Mouse (Mus musculus) midbrain, postnatal 0 days (tissue): ENCODE data around the gene Txndc2. TPM values are rescaled to one million over a fixed set of nuclear protein-coding genes. Genes with fewer than 3 reads are reported as not detected.
"Not testable (repeated sequence)": the region's sequence is repeated elsewhere in the genome, so short reads cannot be mapped to it uniquely, and the experiment has no call there.

Experiments
- ATAC-seq: fragments of 200-750 bp; cut with Nextera tagmentation; 2 replicates; pipeline ENCODE4 v1.8.0; 2017; ENCODE audit warnings: moderate number of reproducible peaks, mild to moderate bottlenecking, moderate TSS enrichment, moderate library complexity; ENCODE audit not compliant: low FRiP score
- DNase-seq: peaks from one replicate; pipeline ENCODE4 v3.0.0-alpha.2; 2015; ENCODE audit warnings: low spot score
- H3K27ac ChIP-seq: fragments of 300-500 bp; sonication (generic); 2 replicates; pipeline ENCODE4 v1.5.1; 2014; ENCODE audit warnings: low read depth, mild to moderate bottlenecking, low read length, mixed read lengths
- H3K27me3 ChIP-seq: fragments of 300-500 bp; sonication (generic); 2 replicates; pipeline ENCODE4 v1.6.1; 2014; ENCODE audit warnings: low read length, control low read depth, mixed read lengths; ENCODE audit not compliant: insufficient read depth
- H3K36me3 ChIP-seq: fragments of 300-500 bp; sonication (generic); 2 replicates; pipeline ENCODE4 v1.6.1; 2014; ENCODE audit warnings: low read length, control low read depth, mixed read lengths; ENCODE audit not compliant: insufficient read depth
- H3K4me1 ChIP-seq: fragments of 300-500 bp; sonication (generic); 2 replicates; pipeline ENCODE4 v1.6.1; 2014; ENCODE audit warnings: mild to moderate bottlenecking, control low read depth, antibody characterized with exemption, low read length, mixed read lengths; ENCODE audit not compliant: insufficient read depth
- H3K4me2 ChIP-seq: fragments of 300-500 bp; sonication (generic); 2 replicates; pipeline ENCODE4 v1.6.1; 2014; ENCODE audit warnings: low read depth, mild to moderate bottlenecking, low read length, mixed read lengths; ENCODE audit not compliant: poor library complexity, severe bottlenecking
- H3K4me3 ChIP-seq: fragments of 300-500 bp; sonication (generic); 2 replicates; pipeline ENCODE4 v1.5.1; 2014; ENCODE audit warnings: low read depth, mild to moderate bottlenecking, low read length, moderate library complexity
- H3K9ac ChIP-seq: fragments of 300-500 bp; sonication (generic); replicated peaks from 2 replicates; pipeline ENCODE4 v1.6.1; 2014; ENCODE audit warnings: mild to moderate bottlenecking, low read length, moderate library complexity, mixed read lengths; ENCODE audit not compliant: poor library complexity, severe bottlenecking
- H3K9me3 ChIP-seq: fragments of 300-500 bp; sonication (generic); 2 replicates; pipeline ENCODE4 v1.6.1; 2016; ENCODE audit warnings: low read length, control low read depth
- CTCF ChIP-seq: IDR thresholded peaks from 2 replicates; pipeline ENCODE4 v1.5.1; 2016; ENCODE audit warnings: antibody characterized with exemption, mild to moderate bottlenecking
- WGBS: fragments of 180-500 bp; shearing (Covaris S2); extraction: QIAGEN DNeasy Blood & Tissue Kit; methylation state at CpG from one replicate; pipeline ENCODE4 v1.1.7; 2014; 5-methylcytosine and 5-hydroxymethylcytosine counted together
- polyA plus RNA-seq: library from polyadenylated mRNA; unstranded; fragments of >200 nt; fragmentation: Nextera tagmentation; extraction: Ambion mirVana; gene quantifications from 2 replicates; pipeline ENCODE4 v1.2.1, GENCODE M21; 2015
- total RNA-seq: library from RNA; depleted of rRNA; stranded (reverse); fragments of >200 nt; gene quantifications from 2 replicates; pipeline ENCODE4 v1.2.3, GENCODE M21; 2014

Txndc2 gene
- total and polyA plus RNA-seq, 2 experiments from 2014 or later, result not detected

GRCm38 (mm10) chr17:65639144-65639543 lies 2.8 kb downstream of the Txndc2 start:
- H3K27ac ChIP-seq, result no peak overlapping the region
- TF ChIP-seq CTCF, result no peak
- ATAC-seq (no peak), DNase-seq (no peak)
- H3K4me1 ChIP-seq, result peaks cover 7% of the 10 kb centered on the region; the same call in 1 of the 2 replicates
- no peaks in the 10 kb centered on the region for H3K9me3 ChIP-seq
- 86% methylated on average over 1 of the region's 1 CpGs for WGBS
- H3K4me3 ChIP-seq, result no peak overlapping the region
- no peaks in the 10 kb centered on the region for H3K27me3 ChIP-seq
- no peak overlapping the region for H3K9ac ChIP-seq
- H3K36me3 ChIP-seq, result no peaks in the 10 kb centered on the region
- H3K4me2 ChIP-seq, result no peak overlapping the region

GRCm38 (mm10) chr17:65635715-65636360 lies 6.1 kb downstream of the Txndc2 start:
- H3K4me1 ChIP-seq, result no peaks in the 10 kb centered on the region
- no peaks in the 10 kb centered on the region for H3K27me3 ChIP-seq
- H3K4me3 ChIP-seq, result no peak overlapping the region
- H3K36me3 ChIP-seq, result no peaks in the 10 kb centered on the region
- 83% methylated on average over 14 of the region's 14 CpGs for WGBS
- no peak for TF ChIP-seq CTCF
- ATAC-seq (no peak), DNase-seq (no peak)
- H3K27ac ChIP-seq, result no peak overlapping the region
- no peak overlapping the region for H3K9ac ChIP-seq
- H3K4me2 ChIP-seq, result no peak overlapping the region
- H3K9me3 ChIP-seq, result no peaks in the 10 kb centered on the region

DNA sequence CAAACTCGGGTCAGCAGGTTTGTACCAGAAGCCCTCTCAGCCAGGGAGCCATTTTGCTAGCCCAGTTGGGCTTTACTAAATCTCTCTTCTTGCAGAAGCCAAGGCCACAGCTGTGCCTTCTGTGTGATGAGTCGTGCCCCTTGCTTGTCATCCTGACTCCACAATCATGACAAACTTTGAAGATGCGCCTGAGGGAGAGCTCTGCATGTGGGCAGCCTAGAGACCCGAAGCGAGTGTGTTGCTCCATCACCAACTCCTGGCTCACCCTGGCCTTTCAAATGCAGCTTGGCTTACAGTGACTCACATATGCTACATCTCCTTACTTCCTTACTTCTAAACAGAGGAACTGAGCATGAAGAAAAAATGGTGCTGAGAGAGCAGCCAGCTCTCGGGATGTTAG lies 12.0 kb downstream of the Txndc2 start:
- Histone ChIP-seq H3K27me3 (no peaks in the 10 kb centered on the region), H3K27ac (no peak overlapping the region), H3K4me2 (no peak overlapping the region), H3K9me3 (no peaks in the 10 kb centered on the region), H3K36me3 (no peaks in the 10 kb centered on the region), H3K9ac (no peak overlapping the region), H3K4me3 (no peak overlapping the region), H3K4me1 (no peaks in the 10 kb centered on the region)
- 73% methylated on average over 6 of the region's 6 CpGs for WGBS
- no peak for ATAC-seq
- no peak for DNase-seq
- no peak for TF ChIP-seq CTCF

DNA sequence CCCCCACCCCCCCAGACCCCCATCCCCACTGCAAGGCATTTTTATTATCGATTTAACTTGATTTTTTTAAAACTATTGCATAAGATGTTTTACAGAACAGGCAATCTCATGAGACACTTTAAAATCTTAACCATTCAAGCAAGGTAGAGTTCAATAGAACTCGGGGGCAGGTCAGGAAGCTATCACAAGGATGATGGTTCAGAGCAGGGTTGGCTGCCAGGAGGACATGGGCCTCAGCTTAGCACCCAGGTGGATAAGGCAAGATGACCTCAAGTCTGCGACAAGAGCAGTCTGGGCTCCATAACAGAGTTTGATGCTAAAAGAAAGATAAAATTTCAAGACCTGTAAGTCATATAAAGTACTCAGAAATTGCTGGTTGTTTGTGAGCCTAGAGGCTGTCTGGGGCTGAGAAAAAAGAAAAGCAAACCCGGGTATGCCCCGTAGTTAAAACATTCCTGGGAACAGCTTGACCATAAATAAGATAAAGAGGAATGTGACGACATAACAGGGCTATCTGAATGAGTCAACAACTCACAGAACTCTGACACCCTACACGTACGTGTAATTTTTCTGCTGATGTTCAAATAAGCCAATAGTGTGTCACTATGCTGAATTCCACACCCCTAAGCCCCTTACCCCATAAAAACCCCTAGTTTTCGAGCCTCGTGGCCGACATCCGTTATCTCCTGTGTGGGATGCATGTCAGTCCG lies 13.0 kb downstream of the Txndc2 start:
- H3K4me1 ChIP-seq, H3K36me3 ChIP-seq, H3K4me2 ChIP-seq, H3K9me3 ChIP-seq, H3K27me3 ChIP-seq, DNase-seq, H3K9ac ChIP-seq, H3K27ac ChIP-seq, ATAC-seq, H3K4me3 ChIP-seq: not testable (repeated sequence)
- WGBS, result 90% methylated on average over 13 of the region's 13 CpGs

DNA sequence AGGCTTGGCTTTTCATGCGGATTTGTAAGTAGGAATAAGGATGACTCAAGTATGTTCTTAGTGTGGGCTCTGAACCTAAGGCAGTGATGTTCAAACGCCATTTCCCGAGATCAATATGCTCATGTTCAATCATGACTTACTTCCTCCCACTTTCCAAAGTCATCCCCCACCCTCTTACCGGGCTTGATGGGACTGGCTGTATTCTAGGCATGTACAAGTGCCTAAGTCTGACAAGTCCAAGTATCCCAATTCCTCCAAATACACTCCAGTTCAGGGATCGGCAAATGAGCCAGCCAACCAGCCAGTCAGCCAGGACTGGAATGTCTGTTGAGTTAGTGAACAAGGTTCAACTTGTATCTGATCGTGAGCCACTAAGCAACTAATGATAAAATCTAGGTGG lies 15.7 kb downstream of the Txndc2 start:
- no peak for ATAC-seq
- TF ChIP-seq CTCF, result no peak
- Histone ChIP-seq H3K4me3 (no peak overlapping the region), H3K4me2 (no peak overlapping the region), H3K36me3 (no peaks in the 10 kb centered on the region), H3K4me1 (no peaks in the 10 kb centered on the region), H3K9ac (no peak overlapping the region), H3K27me3 (no peaks in the 10 kb centered on the region), H3K27ac (no peak overlapping the region), H3K9me3 (no peaks in the 10 kb centered on the region)
- WGBS, result 92% methylated on average over 6 of the region's 6 CpGs
- no peak for DNase-seq

GRCm38 (mm10) chr17:65625563-65625962 lies 16.4 kb downstream of the Txndc2 start:
- H3K9me3 ChIP-seq, result no peaks in the 10 kb centered on the region
- DNase-seq, result no peak
- ATAC-seq, result no peak
- H3K4me2 ChIP-seq, result no peak overlapping the region
- H3K36me3 ChIP-seq, result no peaks in the 10 kb centered on the region
- H3K4me1 ChIP-seq, result no peaks in the 10 kb centered on the region
- no peaks in the 10 kb centered on the region for H3K27me3 ChIP-seq
- 90% methylated on average over 6 of the region's 6 CpGs for WGBS
- no peak for TF ChIP-seq CTCF
- H3K9ac ChIP-seq, result no peak overlapping the region
- H3K4me3 ChIP-seq, result no peak overlapping the region
- H3K27ac ChIP-seq, result no peak overlapping the region
